Mouse (Mus musculus): ENCODE measurements at regions not wholly inside any gene's neighbourhood (a gene's known extent, or its start where the extent isn't known, plus 50 kb on each side); places are given as distances from the start of the nearest gene placed in this dataset.

GRCm38 (mm10) chr2:19796790-19797189 lies 112.8 kb upstream of the Etl4 start:
- Histone ChIP-seq H3K9ac (replicated peaks) (no peak overlapping the region), H3K27me3 (ENCODE audit: insufficient read depth, low read length) (no peaks in the 10 kb centered on the region), H3K4me1 (ENCODE audit: insufficient read depth) (no peaks in the 10 kb centered on the region), H3K36me3 (replicated peaks; ENCODE audit: insufficient read depth, low read length) (no peaks in the 10 kb centered on the region), H3K9me3 (ENCODE audit: low read length) (no peaks in the 10 kb centered on the region), H3K27ac (ENCODE audit: low read depth) (no peak overlapping the region), H3K4me3 (ENCODE audit: low read depth, low read length) (no peak overlapping the region), H3K4me2 (ENCODE audit: low read depth, low read length) (no peak overlapping the region)
- DNase-seq (peak; percentile 26), ATAC-seq (peak; percentile 91)
- TF ChIP-seq CTCF (IDR thresholded peaks at IDR 0.05; ENCODE audit: low read depth) (no peak), EP300 (IDR thresholded peaks at IDR 0.05; ENCODE audit: low read depth) (no peak)
- 21% methylated on average over 2 of the region's 2 CpGs for WGBS (ENCODE audit: insufficient replicate concordance)

Data from liver, postnatal 0 days (tissue).